Mouse (Mus musculus): ENCODE data around the gene Ptprm. TPM values are rescaled to one million over a fixed set of nuclear protein-coding genes. Genes with fewer than 3 reads are reported as not detected.

Ptprm gene
- polyA plus RNA-seq, 1 experiment from 2014 or later: 7.0 TPM

- Histone ChIP-seq H3K9ac (ENCODE audit: low read depth, low read length) (no peak overlapping the region), H3K4me3 (ENCODE audit: low read length) (no peak overlapping the region), H3K4me2 (ENCODE audit: low read depth, low read length) (no peak overlapping the region), H3K9me3 (ENCODE audit: control insufficient read depth, low read length) (no peaks in the 10 kb centered on the region), H3K36me3 (ENCODE audit: control insufficient read depth, insufficient read depth, low read length) (no peaks in the 10 kb centered on the region), H3K4me1 (ENCODE audit: control insufficient read depth, insufficient read depth, low read length) (no peaks in the 10 kb centered on the region), H3K27me3 (replicated peaks; ENCODE audit: control insufficient read depth, insufficient read depth, low read length) (no peaks in the 10 kb centered on the region), H3K27ac (ENCODE audit: low read length) (no peak overlapping the region)
- ATAC-seq: no peak
- WGBS: 76% methylated on average over 5 of the region's 5 CpGs
Measured at GRCm38 (mm10) chr17:67063611-67064010, 290.6 kb downstream of the Ptprm start.

GRCm38 (mm10) chr17:67055681-67056080 lies 298.6 kb downstream of the Ptprm start:
- ATAC-seq: no peak

GRCm38 (mm10) chr17:67054202-67054601 lies 300.1 kb downstream of the Ptprm start:
- Histone ChIP-seq H3K4me1 (ENCODE audit: control insufficient read depth, insufficient read depth, low read length) (no peaks in the 10 kb centered on the region), H3K9me3 (ENCODE audit: control insufficient read depth, low read length) (no peaks in the 10 kb centered on the region), H3K9ac (ENCODE audit: low read depth, low read length) (no peak overlapping the region), H3K4me3 (ENCODE audit: low read length) (no peak overlapping the region), H3K4me2 (ENCODE audit: low read depth, low read length) (no peak overlapping the region), H3K36me3 (ENCODE audit: control insufficient read depth, insufficient read depth, low read length) (no peaks in the 10 kb centered on the region), H3K27me3 (replicated peaks; ENCODE audit: control insufficient read depth, insufficient read depth, low read length) (no peaks in the 10 kb centered on the region), H3K27ac (ENCODE audit: low read length) (no peak overlapping the region)
- no peak for ATAC-seq
- 88% methylated on average over 10 of the region's 10 CpGs for WGBS

More at GRCm38 (mm10) chr17:67055681-67056080, 298.6 kb downstream of the Ptprm start:
- Histone ChIP-seq H3K9ac (ENCODE audit: low read depth, low read length) (no peak overlapping the region), H3K4me1 (ENCODE audit: control insufficient read depth, insufficient read depth, low read length) (no peaks in the 10 kb centered on the region), H3K27me3 (replicated peaks; ENCODE audit: control insufficient read depth, insufficient read depth, low read length) (no peaks in the 10 kb centered on the region), H3K9me3 (ENCODE audit: control insufficient read depth, low read length) (no peaks in the 10 kb centered on the region), H3K36me3 (ENCODE audit: control insufficient read depth, insufficient read depth, low read length) (no peaks in the 10 kb centered on the region), H3K27ac (ENCODE audit: low read length) (no peak overlapping the region), H3K4me3 (ENCODE audit: low read length) (no peak overlapping the region), H3K4me2 (ENCODE audit: low read depth, low read length) (no peak overlapping the region)
- 88% methylated on average over 6 of the region's 6 CpGs for WGBS

GRCm38 (mm10) chr17:67052624-67053314 lies 301.5 kb downstream of the Ptprm start:
- Histone ChIP-seq H3K9me3 (ENCODE audit: control insufficient read depth, low read length) (no peaks in the 10 kb centered on the region), H3K9ac (ENCODE audit: low read depth, low read length) (no peak overlapping the region), H3K4me3 (ENCODE audit: low read length) (no peak overlapping the region), H3K27ac (ENCODE audit: low read length) (no peak overlapping the region), H3K36me3 (ENCODE audit: control insufficient read depth, insufficient read depth, low read length) (no peaks in the 10 kb centered on the region), H3K4me2 (ENCODE audit: low read depth, low read length) (no peak overlapping the region), H3K4me1 (ENCODE audit: control insufficient read depth, insufficient read depth, low read length) (no peaks in the 10 kb centered on the region), H3K27me3 (replicated peaks; ENCODE audit: control insufficient read depth, insufficient read depth, low read length) (no peaks in the 10 kb centered on the region)
- 72% methylated on average over 11 of the region's 11 CpGs for WGBS
- ATAC-seq: no peak

DNA sequence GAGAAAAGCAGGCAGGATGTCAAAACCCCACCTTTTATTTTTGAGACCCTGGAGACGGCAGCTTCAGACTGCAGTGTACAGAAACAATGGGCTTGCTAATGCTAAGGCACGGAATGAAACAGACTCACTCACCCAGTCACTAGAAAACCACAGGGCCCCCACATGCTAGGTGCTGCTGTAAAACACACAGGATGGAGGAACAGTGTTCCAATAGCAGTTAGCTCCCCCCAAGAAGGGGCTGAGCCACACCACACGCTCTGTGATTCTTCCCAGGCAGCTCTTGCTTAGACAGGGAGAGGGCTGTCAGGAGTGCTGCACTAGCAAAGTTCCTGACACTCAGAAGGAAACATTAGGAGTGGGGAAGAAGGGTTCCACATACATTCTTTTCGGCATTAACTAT lies 306.6 kb downstream of the Ptprm start:
- H3K4me2 ChIP-seq (ENCODE audit: low read depth, low read length): no peak overlapping the region
- no peaks in the 10 kb centered on the region for H3K36me3 ChIP-seq (ENCODE audit: control insufficient read depth, insufficient read depth, low read length)
- no peaks in the 10 kb centered on the region for H3K4me1 ChIP-seq (ENCODE audit: control insufficient read depth, insufficient read depth, low read length)
- ATAC-seq: no peak
- H3K9me3 ChIP-seq (ENCODE audit: control insufficient read depth, low read length): no peaks in the 10 kb centered on the region
- 70% methylated on average over 4 of the region's 4 CpGs for WGBS
- H3K9ac ChIP-seq (ENCODE audit: low read depth, low read length): no peak overlapping the region
- no peak overlapping the region for H3K27ac ChIP-seq (ENCODE audit: low read length)
- H3K27me3 ChIP-seq (replicated peaks; ENCODE audit: control insufficient read depth, insufficient read depth, low read length): no peaks in the 10 kb centered on the region
- no peak overlapping the region for H3K4me3 ChIP-seq (ENCODE audit: low read length)

- H3K4me1 ChIP-seq (ENCODE audit: control insufficient read depth, insufficient read depth, low read length): no peaks in the 10 kb centered on the region
- H3K27ac ChIP-seq (ENCODE audit: low read length): no peak overlapping the region
- H3K9me3 ChIP-seq (ENCODE audit: control insufficient read depth, low read length): no peaks in the 10 kb centered on the region
- H3K4me2 ChIP-seq (ENCODE audit: low read depth, low read length): no peak overlapping the region
- no peak overlapping the region for H3K9ac ChIP-seq (ENCODE audit: low read depth, low read length)
- no peak overlapping the region for H3K4me3 ChIP-seq (ENCODE audit: low read length)
- H3K36me3 ChIP-seq (ENCODE audit: control insufficient read depth, insufficient read depth, low read length): no peaks in the 10 kb centered on the region
- no peaks in the 10 kb centered on the region for H3K27me3 ChIP-seq (replicated peaks; ENCODE audit: control insufficient read depth, insufficient read depth, low read length)
- WGBS: 75% methylated on average over 6 of the region's 6 CpGs
- no peak for ATAC-seq
Measured at GRCm38 (mm10) chr17:67038558-67038957, 315.7 kb downstream of the Ptprm start.

GRCm38 (mm10) chr17:67033547-67033946 lies 320.7 kb downstream of the Ptprm start:
- Histone ChIP-seq H3K4me2 (ENCODE audit: low read depth, low read length) (no peak overlapping the region), H3K9me3 (ENCODE audit: control insufficient read depth, low read length) (no peaks in the 10 kb centered on the region), H3K4me1 (ENCODE audit: control insufficient read depth, insufficient read depth, low read length) (no peaks in the 10 kb centered on the region), H3K27ac (ENCODE audit: low read length) (no peak overlapping the region), H3K36me3 (ENCODE audit: control insufficient read depth, insufficient read depth, low read length) (no peaks in the 10 kb centered on the region), H3K4me3 (ENCODE audit: low read length) (no peak overlapping the region), H3K9ac (ENCODE audit: low read depth, low read length) (no peak overlapping the region), H3K27me3 (replicated peaks; ENCODE audit: control insufficient read depth, insufficient read depth, low read length) (no peaks in the 10 kb centered on the region)
- no peak for ATAC-seq
- 90% methylated on average over 3 of the region's 3 CpGs for WGBS

GRCm38 (mm10) chr17:67032021-67032420 lies 322.2 kb downstream of the Ptprm start:
- no peaks in the 10 kb centered on the region for H3K9me3 ChIP-seq (ENCODE audit: control insufficient read depth, low read length)
- no peaks in the 10 kb centered on the region for H3K4me1 ChIP-seq (ENCODE audit: control insufficient read depth, insufficient read depth, low read length)
- no peak overlapping the region for H3K9ac ChIP-seq (ENCODE audit: low read depth, low read length)
- WGBS: 71% methylated on average over 6 of the region's 6 CpGs
- H3K4me2 ChIP-seq (ENCODE audit: low read depth, low read length): no peak overlapping the region
- no peak overlapping the region for H3K27ac ChIP-seq (ENCODE audit: low read length)
- no peaks in the 10 kb centered on the region for H3K27me3 ChIP-seq (replicated peaks; ENCODE audit: control insufficient read depth, insufficient read depth, low read length)
- no peak for ATAC-seq
- no peak overlapping the region for H3K4me3 ChIP-seq (ENCODE audit: low read length)
- H3K36me3 ChIP-seq (ENCODE audit: control insufficient read depth, insufficient read depth, low read length): no peaks in the 10 kb centered on the region

DNA sequence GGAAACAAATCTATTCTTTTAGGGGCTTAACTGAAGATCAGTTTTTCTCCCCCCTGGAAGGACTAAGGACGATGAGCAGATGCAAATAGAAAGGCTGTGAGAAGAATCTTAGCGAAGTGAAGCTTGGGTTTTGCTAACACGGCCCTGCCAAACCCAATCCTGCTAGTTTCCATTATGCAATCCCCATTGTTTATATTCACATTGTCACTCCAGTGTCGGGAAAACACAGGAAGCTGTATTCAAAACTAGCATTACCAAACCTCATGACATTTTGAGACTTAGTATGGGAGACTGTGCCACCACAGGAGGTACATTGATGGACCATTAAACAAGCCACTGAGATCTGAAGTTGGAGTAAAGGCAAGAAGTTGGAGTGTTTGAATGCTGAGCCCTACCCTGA lies 322.9 kb downstream of the Ptprm start:
- Histone ChIP-seq H3K4me3 (ENCODE audit: low read length) (no peak overlapping the region), H3K9ac (ENCODE audit: low read depth, low read length) (no peak overlapping the region), H3K9me3 (ENCODE audit: control insufficient read depth, low read length) (no peaks in the 10 kb centered on the region), H3K4me1 (ENCODE audit: control insufficient read depth, insufficient read depth, low read length) (no peaks in the 10 kb centered on the region), H3K27ac (ENCODE audit: low read length) (no peak overlapping the region), H3K4me2 (ENCODE audit: low read depth, low read length) (no peak overlapping the region), H3K27me3 (replicated peaks; ENCODE audit: control insufficient read depth, insufficient read depth, low read length) (no peaks in the 10 kb centered on the region), H3K36me3 (ENCODE audit: control insufficient read depth, insufficient read depth, low read length) (no peaks in the 10 kb centered on the region)
- no peak for ATAC-seq
- WGBS: 58% methylated on average over 4 of the region's 4 CpGs

DNA sequence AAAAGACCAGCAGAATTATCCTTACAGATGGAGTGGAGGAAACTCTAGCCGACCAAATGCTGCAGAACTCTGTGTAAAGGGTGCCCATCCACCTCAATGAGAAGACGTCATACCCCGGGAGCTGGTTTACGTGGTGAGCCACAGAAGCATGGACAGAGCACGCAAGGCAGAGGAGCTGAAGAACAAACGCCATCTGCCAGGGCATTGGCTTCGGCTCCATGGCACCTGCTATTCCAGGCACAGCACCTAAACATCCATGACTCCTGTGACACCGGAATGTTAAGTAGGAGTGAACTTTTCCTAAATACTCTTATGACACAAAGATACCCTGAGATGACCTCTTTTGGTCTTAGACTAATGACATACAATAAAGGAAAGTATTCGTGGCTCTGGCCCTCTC lies 327.0 kb downstream of the Ptprm start:
- no peak overlapping the region for H3K4me2 ChIP-seq (ENCODE audit: low read depth, low read length)
- WGBS: 90% methylated on average over 9 of the region's 9 CpGs
- H3K27ac ChIP-seq (ENCODE audit: low read length): no peak overlapping the region
- H3K4me3 ChIP-seq (ENCODE audit: low read length): no peak overlapping the region
- no peaks in the 10 kb centered on the region for H3K36me3 ChIP-seq (ENCODE audit: control insufficient read depth, insufficient read depth, low read length)
- ATAC-seq: no peak
- H3K27me3 ChIP-seq (replicated peaks; ENCODE audit: control insufficient read depth, insufficient read depth, low read length): no peaks in the 10 kb centered on the region
- no peaks in the 10 kb centered on the region for H3K4me1 ChIP-seq (ENCODE audit: control insufficient read depth, insufficient read depth, low read length)
- H3K9ac ChIP-seq (ENCODE audit: low read depth, low read length): no peak overlapping the region
- H3K9me3 ChIP-seq (ENCODE audit: control insufficient read depth, low read length): no peaks in the 10 kb centered on the region

Data from intestine, embryonic 16.5 days (tissue).